Mouse (Mus musculus) heart, adult 2 months (tissue): Measurements from ENCODE around the gene Ttc27.

ENCODE experiments used
- CTCF ChIP-seq: fragments of 200-600 bp; IDR thresholded peaks from 2 replicates; pipeline ENCODE4 v1.8.1; 2022; ENCODE audit warnings: antibody characterized with exemption, mild to moderate bottlenecking, moderate library complexity
- EP300 ChIP-seq: fragments of 200-500 bp; IDR thresholded peaks from 2 replicates; pipeline ENCODE4 v1.6.1; 2011; ENCODE audit warnings: low read depth, low read length, control low read depth; ENCODE audit not compliant: insufficient read depth
- POLR2A ChIP-seq: fragments of 200-500 bp; IDR thresholded peaks from 2 replicates; pipeline ENCODE4 v1.6.1; 2011; ENCODE audit warnings: mild to moderate bottlenecking, low read depth, low read length, control low read depth; ENCODE audit not compliant: insufficient read depth

GRCm38 (mm10) chr17:74843486-74843885, 126.0 kb downstream of the Ttc27 start:
- TF ChIP-seq CTCF (no peak), POLR2A (no peak), EP300 (no peak)
